Mouse (Mus musculus) hindbrain, embryonic 12.5 days (tissue): ENCODE measurements at regions not wholly inside any gene's neighbourhood (a gene's known extent, or its start where the extent isn't known, plus 50 kb on each side); places are given as distances from the start of the nearest gene placed in this dataset.

ENCODE experiments used
- ATAC-seq: fragments of 200-750 bp; cut with Nextera tagmentation; 2 replicates; pipeline ENCODE4 v1.8.0; 2017; ENCODE audit warnings: moderate TSS enrichment; ENCODE audit not compliant: low FRiP score
- H3K27ac ChIP-seq: fragments of 300-500 bp; sonication (generic); 2 replicates; pipeline ENCODE4 v1.5.1; 2016; ENCODE audit warnings: mild to moderate bottlenecking
- H3K27me3 ChIP-seq: fragments of 300-500 bp; sonication (generic); 2 replicates; pipeline ENCODE4 v1.6.1; 2016; ENCODE audit warnings: mild to moderate bottlenecking
- H3K36me3 ChIP-seq: fragments of 300-500 bp; sonication (generic); 2 replicates; pipeline ENCODE4 v1.6.1; 2016; ENCODE audit warnings: mild to moderate bottlenecking
- H3K4me1 ChIP-seq: fragments of 300-500 bp; sonication (generic); 2 replicates; pipeline ENCODE4 v1.6.1; 2016
- H3K4me2 ChIP-seq: fragments of 300-500 bp; sonication (generic); replicated peaks from 2 replicates; pipeline ENCODE4 v1.6.1; 2016; ENCODE audit warnings: mild to moderate bottlenecking
- H3K4me3 ChIP-seq: fragments of 300-500 bp; sonication (generic); 2 replicates; pipeline ENCODE4 v1.5.1; 2016; ENCODE audit warnings: mild to moderate bottlenecking
- H3K9ac ChIP-seq: fragments of 300-500 bp; sonication (generic); 2 replicates; pipeline ENCODE4 v1.6.1; 2016; ENCODE audit warnings: mild to moderate bottlenecking, moderate library complexity
- H3K9me3 ChIP-seq: fragments of 300-500 bp; sonication (generic); replicated peaks from 2 replicates; pipeline ENCODE4 v1.6.1; 2016; ENCODE audit warnings: mild to moderate bottlenecking
- WGBS: fragments of 180-500 bp; shearing (Covaris S2); methylation state at CpG from one replicate; pipeline ENCODE4 v1.1.7; 2016; 5-methylcytosine and 5-hydroxymethylcytosine counted together

GRCm38 (mm10) chr1:137195065-137195620 lies 234.9 kb upstream of the Nr5a2 start:
- Histone ChIP-seq H3K4me1 (no peaks in the 10 kb centered on the region), H3K4me3 (no peak overlapping the region), H3K9me3 (no peaks in the 10 kb centered on the region), H3K36me3 (no peaks in the 10 kb centered on the region), H3K27ac (no peak overlapping the region), H3K4me2 (no peak overlapping the region), H3K27me3 (no peaks in the 10 kb centered on the region), H3K9ac (no peak overlapping the region)
- WGBS: 51% methylated on average over 3 of the region's 3 CpGs
- ATAC-seq: no peak

GRCm38 (mm10) chr1:137178231-137178630 lies 218.0 kb upstream of the Nr5a2 start:
- no peak overlapping the region for H3K27ac ChIP-seq
- no peaks in the 10 kb centered on the region for H3K4me1 ChIP-seq
- no peak overlapping the region for H3K9ac ChIP-seq
- H3K36me3 ChIP-seq: no peaks in the 10 kb centered on the region
- no peak overlapping the region for H3K4me3 ChIP-seq
- whole genome bisulfite sequencing: 88% methylated on average over 4 of the region's 4 CpGs
- ATAC-seq: no peak
- no peaks in the 10 kb centered on the region for H3K9me3 ChIP-seq
- no peaks in the 10 kb centered on the region for H3K27me3 ChIP-seq
- no peak overlapping the region for H3K4me2 ChIP-seq

- Histone ChIP-seq H3K27ac (no peak overlapping the region), H3K4me2 (no peak overlapping the region), H3K27me3 (no peaks in the 10 kb centered on the region), H3K4me3 (no peak overlapping the region), H3K9me3 (no peaks in the 10 kb centered on the region), H3K4me1 (no peaks in the 10 kb centered on the region), H3K36me3 (no peaks in the 10 kb centered on the region), H3K9ac (no peak overlapping the region)
- 75% methylated on average over 15 of the region's 15 CpGs for WGBS
- ATAC-seq: no peak
These were observed 216.4 kb upstream of the Nr5a2 start for GRCm38 (mm10) chr1:137176696-137177095.

GRCm38 (mm10) chr1:137174081-137174480 lies 213.8 kb upstream of the Nr5a2 start:
- 31% methylated on average over 5 of the region's 5 CpGs for WGBS
- H3K36me3 ChIP-seq: no peaks in the 10 kb centered on the region
- H3K9me3 ChIP-seq: no peaks in the 10 kb centered on the region
- H3K27me3 ChIP-seq: no peaks in the 10 kb centered on the region
- no peak overlapping the region for H3K4me2 ChIP-seq
- ATAC-seq: no peak
- H3K4me1 ChIP-seq: peaks cover 3% of the 10 kb centered on the region; the same call in 1 of the 2 replicates
- no peak overlapping the region for H3K27ac ChIP-seq
- H3K9ac ChIP-seq: no peak overlapping the region
- H3K4me3 ChIP-seq: no peak overlapping the region

- no peaks in the 10 kb centered on the region for H3K27me3 ChIP-seq
- H3K9ac ChIP-seq: no peak overlapping the region
- WGBS: 86% methylated on average over 6 of the region's 6 CpGs
- no peaks in the 10 kb centered on the region for H3K9me3 ChIP-seq
- no peak overlapping the region for H3K27ac ChIP-seq
- H3K36me3 ChIP-seq: no peaks in the 10 kb centered on the region
- H3K4me1 ChIP-seq: peaks cover 3% of the 10 kb centered on the region; the same call in 1 of the 2 replicates
- no peak for ATAC-seq
- H3K4me2 ChIP-seq: no peak overlapping the region
- H3K4me3 ChIP-seq: no peak overlapping the region
These were observed 211.9 kb upstream of the Nr5a2 start for GRCm38 (mm10) chr1:137172128-137172527.

GRCm38 (mm10) chr1:137171451-137171850 lies 211.2 kb upstream of the Nr5a2 start:
- no peak overlapping the region for H3K4me2 ChIP-seq
- no peak overlapping the region for H3K4me3 ChIP-seq
- no peak overlapping the region for H3K9ac ChIP-seq
- WGBS: 73% methylated on average over 5 of the region's 5 CpGs
- peaks cover 3% of the 10 kb centered on the region; the same call in 1 of the 2 replicates for H3K4me1 ChIP-seq
- no peak overlapping the region for H3K27ac ChIP-seq
- ATAC-seq: no peak
- no peaks in the 10 kb centered on the region for H3K9me3 ChIP-seq
- H3K27me3 ChIP-seq: no peaks in the 10 kb centered on the region
- no peaks in the 10 kb centered on the region for H3K36me3 ChIP-seq

GRCm38 (mm10) chr1:137147891-137148290 lies 187.6 kb upstream of the Nr5a2 start:
- no peak overlapping the region for H3K4me3 ChIP-seq

GRCm38 (mm10) chr1:137141879-137142570 lies 181.8 kb upstream of the Nr5a2 start:
- H3K4me1 ChIP-seq: no peaks in the 10 kb centered on the region
- no peaks in the 10 kb centered on the region for H3K9me3 ChIP-seq
- H3K4me2 ChIP-seq: no peak overlapping the region
- no peak for ATAC-seq
- H3K4me3 ChIP-seq: no peak overlapping the region
- H3K27ac ChIP-seq: no peak overlapping the region
- no peaks in the 10 kb centered on the region for H3K36me3 ChIP-seq
- H3K9ac ChIP-seq: no peak overlapping the region
- 87% methylated on average over 13 of the region's 13 CpGs for WGBS
- no peaks in the 10 kb centered on the region for H3K27me3 ChIP-seq

More at GRCm38 (mm10) chr1:137147891-137148290, 187.6 kb upstream of the Nr5a2 start:
- no peak overlapping the region for H3K27ac ChIP-seq
- no peak for ATAC-seq
- WGBS: 86% methylated on average over 3 of the region's 3 CpGs
- no peak overlapping the region for H3K4me2 ChIP-seq
- H3K9me3 ChIP-seq: no peaks in the 10 kb centered on the region
- H3K4me1 ChIP-seq: no peaks in the 10 kb centered on the region
- H3K36me3 ChIP-seq: no peaks in the 10 kb centered on the region
- no peaks in the 10 kb centered on the region for H3K27me3 ChIP-seq
- H3K9ac ChIP-seq: no peak overlapping the region

- no peaks in the 10 kb centered on the region for H3K36me3 ChIP-seq
- no peaks in the 10 kb centered on the region for H3K4me1 ChIP-seq
- no peaks in the 10 kb centered on the region for H3K9me3 ChIP-seq
- H3K9ac ChIP-seq: no peak overlapping the region
- no peak overlapping the region for H3K4me3 ChIP-seq
- no peak overlapping the region for H3K4me2 ChIP-seq
- 88% methylated on average over 5 of the region's 5 CpGs for WGBS
- H3K27ac ChIP-seq: no peak overlapping the region
- H3K27me3 ChIP-seq: no peaks in the 10 kb centered on the region
- no peak for ATAC-seq
These were observed 181.1 kb upstream of the Nr5a2 start for GRCm38 (mm10) chr1:137141372-137141771.

- no peaks in the 10 kb centered on the region for H3K9me3 ChIP-seq
- no peak overlapping the region for H3K27ac ChIP-seq
- ATAC-seq: no peak
- H3K36me3 ChIP-seq: no peaks in the 10 kb centered on the region
- no peaks in the 10 kb centered on the region for H3K4me1 ChIP-seq
- 80% methylated on average over 7 of the region's 7 CpGs for WGBS
- H3K9ac ChIP-seq: no peak overlapping the region
- no peaks in the 10 kb centered on the region for H3K27me3 ChIP-seq
- H3K4me3 ChIP-seq: no peak overlapping the region
- H3K4me2 ChIP-seq: no peak overlapping the region
These were observed 175.9 kb upstream of the Nr5a2 start for GRCm38 (mm10) chr1:137136156-137136555.

- WGBS: 63% methylated on average over 7 of the region's 7 CpGs
- Histone ChIP-seq H3K27ac (no peak overlapping the region), H3K27me3 (no peaks in the 10 kb centered on the region), H3K4me1 (peaks cover 2% of the 10 kb centered on the region; the same call in 1 of the 2 replicates), H3K4me3 (no peak overlapping the region), H3K4me2 (no peak overlapping the region), H3K9me3 (no peaks in the 10 kb centered on the region), H3K9ac (no peak overlapping the region), H3K36me3 (no peaks in the 10 kb centered on the region)
- ATAC-seq: no peak
These were observed 173.5 kb upstream of the Nr5a2 start for GRCm38 (mm10) chr1:137133734-137134133.

- Histone ChIP-seq H3K27me3 (no peaks in the 10 kb centered on the region), H3K9me3 (no peaks in the 10 kb centered on the region), H3K4me2 (no peak overlapping the region), H3K36me3 (no peaks in the 10 kb centered on the region), H3K9ac (no peak overlapping the region), H3K4me1 (peaks cover 2% of the 10 kb centered on the region; the same call in 1 of the 2 replicates), H3K27ac (no peak overlapping the region), H3K4me3 (no peak overlapping the region)
- 49% methylated on average over 3 of the region's 3 CpGs for WGBS
- no peak for ATAC-seq
These were observed 170.0 kb upstream of the Nr5a2 start for GRCm38 (mm10) chr1:137130264-137130663.

- Histone ChIP-seq H3K4me1 (peaks cover 2% of the 10 kb centered on the region; the same call in 1 of the 2 replicates), H3K36me3 (no peaks in the 10 kb centered on the region), H3K27me3 (no peaks in the 10 kb centered on the region), H3K4me3 (no peak overlapping the region), H3K4me2 (no peak overlapping the region), H3K9ac (no peak overlapping the region), H3K27ac (no peak overlapping the region), H3K9me3 (no peaks in the 10 kb centered on the region)
- no peak for ATAC-seq
- 57% methylated on average over 9 of the region's 9 CpGs for WGBS
These were observed 168.9 kb upstream of the Nr5a2 start for GRCm38 (mm10) chr1:137129116-137129515.
